Mouse (Mus musculus) forebrain, embryonic 12.5 days (tissue): ENCODE data around the gene 2810021J22Rik. TPM values are rescaled to one million over a fixed set of nuclear protein-coding genes. Genes with fewer than 3 reads are reported as not detected.
"Not testable (repeated sequence)": the region's sequence is repeated elsewhere in the genome, so short reads cannot be mapped to it uniquely, and the experiment has no call there.

ENCODE experiments used
- ATAC-seq: fragments of 200-750 bp; cut with Nextera tagmentation; 2 replicates; pipeline ENCODE4 v1.8.0; 2017; ENCODE audit warnings: moderate TSS enrichment; ENCODE audit not compliant: low FRiP score
- H3K27ac ChIP-seq: fragments of 300-500 bp; sonication (generic); 2 replicates; pipeline ENCODE4 v1.5.1; 2016; ENCODE audit warnings: mild to moderate bottlenecking
- H3K27me3 ChIP-seq: fragments of 300-500 bp; sonication (generic); 2 replicates; pipeline ENCODE4 v1.6.1; 2016; ENCODE audit warnings: mild to moderate bottlenecking
- H3K36me3 ChIP-seq: fragments of 300-500 bp; sonication (generic); replicated peaks from 2 replicates; pipeline ENCODE4 v1.6.1; 2016; ENCODE audit warnings: mild to moderate bottlenecking
- H3K4me1 ChIP-seq: fragments of 300-500 bp; sonication (generic); 2 replicates; pipeline ENCODE4 v1.6.1; 2016
- H3K4me2 ChIP-seq: fragments of 300-500 bp; sonication (generic); 2 replicates; pipeline ENCODE4 v1.6.1; 2016; ENCODE audit warnings: mild to moderate bottlenecking, moderate library complexity
- H3K4me3 ChIP-seq: fragments of 300-500 bp; sonication (generic); replicated peaks from 2 replicates; pipeline ENCODE4 v1.5.1; 2016; ENCODE audit warnings: mild to moderate bottlenecking
- H3K9ac ChIP-seq: fragments of 300-500 bp; sonication (generic); 2 replicates; pipeline ENCODE4 v1.6.1; 2016; ENCODE audit warnings: mild to moderate bottlenecking
- H3K9me3 ChIP-seq: fragments of 300-500 bp; sonication (generic); 2 replicates; pipeline ENCODE4 v1.6.1; 2016
- WGBS: fragments of 180-500 bp; shearing (Covaris S2); methylation state at CpG from one replicate; pipeline ENCODE4 v1.1.7; 2016; 5-methylcytosine and 5-hydroxymethylcytosine counted together
- polyA plus RNA-seq: library from polyadenylated mRNA; unstranded; fragments of >200 nt; fragmentation: Nextera tagmentation; extraction: Ambion mirVana; gene quantifications from 2 replicates; pipeline ENCODE4 v1.2.1, GENCODE M21; 2016

2810021J22Rik gene
- polyA plus RNA-seq: 10.6 and 11.1 TPM in 2 replicates

DNA sequence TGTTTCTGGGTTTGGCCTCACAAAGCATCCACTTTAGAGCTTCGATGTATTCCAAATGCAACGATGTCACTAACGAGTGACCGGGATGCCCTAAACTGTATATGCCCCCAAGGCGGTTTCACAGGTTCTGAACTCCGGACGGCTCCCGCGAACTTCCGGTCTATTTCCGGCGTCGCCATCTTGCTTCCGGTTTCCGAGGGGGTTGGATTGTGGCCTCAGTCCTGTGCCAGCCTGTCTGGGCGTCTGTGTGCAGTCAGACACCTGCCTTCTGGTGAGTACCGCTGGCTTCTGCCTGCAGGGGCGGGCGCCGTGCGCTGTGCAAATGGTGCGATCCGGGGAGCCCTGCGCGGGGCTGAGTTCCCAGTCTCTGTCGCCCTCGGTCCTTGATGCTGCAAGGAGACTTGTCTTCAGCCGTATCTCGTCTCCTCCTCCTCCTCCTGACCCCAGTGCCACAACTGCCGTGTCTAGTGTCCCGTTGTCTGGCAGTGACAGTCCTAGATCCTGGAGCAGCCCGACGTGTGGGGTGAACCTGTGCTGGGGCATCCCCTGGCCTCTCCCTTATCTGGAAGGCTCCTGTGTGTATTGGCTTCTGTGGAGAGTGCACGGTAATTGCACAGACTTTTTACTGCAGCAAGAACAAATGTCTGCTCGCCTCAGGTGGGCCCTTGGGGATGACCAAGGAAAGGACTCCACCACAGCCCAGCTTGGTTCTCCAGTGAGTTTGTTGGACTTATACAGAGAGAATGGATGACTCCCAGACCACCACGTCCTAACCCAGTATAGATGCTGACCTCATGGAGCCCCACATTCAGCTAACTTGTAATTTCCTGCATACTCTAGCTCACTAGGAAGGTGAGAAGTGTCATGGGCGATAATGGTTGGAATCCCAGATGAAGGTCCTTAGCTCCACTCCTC lies at the start of gene 2810021J22Rik:
2810021J22Rik (plus strand) TSS at position 178 of the 915 bp plus-strand sequence.
- Histone ChIP-seq H3K27me3 (no peaks in the 10 kb centered on the region), H3K9me3 (no peaks in the 10 kb centered on the region), H3K27ac (peak within 1 kb of the TSS; percentile 86), H3K4me3 (peak within 1 kb of the TSS; percentile 75), H3K9ac (peak within 1 kb of the TSS; percentile 69), H3K4me1 (peaks cover 13% of the 10 kb centered on the region), H3K36me3 (peaks cover 16% of the 10 kb centered on the region), H3K4me2 (peak within 1 kb of the TSS; percentile 79)
- ATAC-seq: peak; percentile 92
- 4% methylated on average over 37 of the region's 37 CpGs for WGBS

- not testable (repeated sequence) for H3K4me1 ChIP-seq, H3K27ac ChIP-seq, H3K9ac ChIP-seq, H3K27me3 ChIP-seq, H3K9me3 ChIP-seq, H3K4me3 ChIP-seq, H3K4me2 ChIP-seq, H3K36me3 ChIP-seq, ATAC-seq
Observed at GRCm38 (mm10) chr11:58828937-58829336, 38.1 kb upstream of the 2810021J22Rik start, which contains the start of gene Olfr312. TSS of gene Olfr312 (plus strand) at chr11:58829237.

DNA sequence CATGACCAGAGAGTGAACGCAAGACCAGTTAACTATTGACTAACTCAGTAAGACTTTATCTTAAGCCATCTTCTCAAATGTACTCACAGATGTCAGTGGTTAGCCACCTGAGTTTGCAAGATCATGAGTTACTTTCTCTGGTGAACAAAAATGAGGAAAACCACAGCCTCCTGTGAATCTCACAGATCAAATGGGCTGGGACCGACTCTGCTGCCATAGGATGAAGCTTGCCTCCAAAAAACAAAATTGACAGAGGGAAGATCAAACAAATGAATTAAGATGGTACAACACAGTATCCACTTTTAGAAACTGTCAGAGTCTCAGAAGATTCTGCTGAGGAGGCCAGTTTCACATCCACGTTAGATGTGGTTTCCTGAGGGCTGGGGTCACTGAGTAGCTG lies 37.3 kb upstream of the 2810021J22Rik start:
- H3K4me1 ChIP-seq: no peaks in the 10 kb centered on the region
- no peak overlapping the region for H3K4me2 ChIP-seq
- H3K9ac ChIP-seq: no peak overlapping the region
- H3K9me3 ChIP-seq: no peaks in the 10 kb centered on the region
- no peak overlapping the region for H3K27ac ChIP-seq
- H3K4me3 ChIP-seq: no peak overlapping the region
- 89% methylated on average over 3 of the region's 3 CpGs for WGBS
- H3K27me3 ChIP-seq: no peaks in the 10 kb centered on the region
- ATAC-seq: no peak
- no peaks in the 10 kb centered on the region for H3K36me3 ChIP-seq

GRCm38 (mm10) chr11:58832541-58832940 lies 34.5 kb upstream of the 2810021J22Rik start:
- H3K4me2 ChIP-seq, H3K36me3 ChIP-seq, H3K27ac ChIP-seq, ATAC-seq, H3K9ac ChIP-seq, H3K27me3 ChIP-seq, H3K9me3 ChIP-seq, H3K4me1 ChIP-seq, H3K4me3 ChIP-seq: not testable (repeated sequence)
- 78% methylated on average over 3 of the region's 3 CpGs for WGBS

- not testable (repeated sequence) for H3K9ac ChIP-seq, H3K27me3 ChIP-seq, H3K36me3 ChIP-seq, H3K4me1 ChIP-seq, ATAC-seq, H3K4me2 ChIP-seq, H3K4me3 ChIP-seq, H3K27ac ChIP-seq, H3K9me3 ChIP-seq
Observed at GRCm38 (mm10) chr11:58838951-58839350, 28.1 kb upstream of the 2810021J22Rik start, which contains the start of gene Olfr311. TSS of gene Olfr311 (plus strand) at chr11:58839251.

- under 1% methylated on average over 24 of the region's 24 CpGs for WGBS
- Histone ChIP-seq H3K4me3 (peak within 1 kb of the TSS; percentile 82), H3K4me2 (peak within 1 kb of the TSS; percentile 87), H3K9ac (peak within 1 kb of the TSS; percentile 81), H3K9me3 (no peaks in the 10 kb centered on the region), H3K36me3 (peaks cover 24% of the 10 kb centered on the region), H3K4me1 (peaks cover 9% of the 10 kb centered on the region), H3K27ac (peak within 1 kb of the TSS; percentile 74), H3K27me3 (no peaks in the 10 kb centered on the region)
- peak; percentile 100 for ATAC-seq
Observed at GRCm38 (mm10) chr11:58846919-58847461, 20.0 kb upstream of the 2810021J22Rik start, which contains the start of gene Gm12258. TSS of gene Gm12258 (plus strand) at chr11:58847158.

DNA sequence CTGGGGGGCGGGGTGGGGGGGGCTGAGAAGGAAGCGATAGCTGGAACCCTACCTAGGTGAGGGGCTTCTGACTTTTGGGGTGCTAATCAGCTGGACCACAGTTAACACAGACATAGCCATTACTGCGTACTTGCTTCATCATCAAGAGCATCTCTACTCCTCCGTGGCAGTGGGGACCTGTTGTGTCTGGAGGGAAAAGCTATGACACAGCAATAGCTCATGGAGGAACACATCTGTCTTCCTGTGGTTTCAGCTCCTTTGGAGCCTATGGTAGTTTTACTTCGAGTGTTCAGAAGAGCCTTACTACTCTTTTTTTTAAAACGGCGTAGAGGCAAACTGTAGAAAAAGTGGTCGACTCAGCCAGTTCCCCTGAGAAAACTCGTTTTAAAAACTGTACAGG lies 19.4 kb upstream of the 2810021J22Rik start:
- no peaks in the 10 kb centered on the region for H3K9me3 ChIP-seq
- peaks cover 9% of the 10 kb centered on the region for H3K4me1 ChIP-seq
- no peak for ATAC-seq
- H3K27ac ChIP-seq: no peak overlapping the region
- peak overlapping the region; percentile 81 for H3K9ac ChIP-seq
- no peaks in the 10 kb centered on the region for H3K27me3 ChIP-seq
- 51% methylated on average over 9 of the region's 9 CpGs for WGBS
- H3K4me2 ChIP-seq: peak overlapping the region; percentile 87
- H3K4me3 ChIP-seq: peak overlapping the region; percentile 82
- H3K36me3 ChIP-seq: peaks cover 27% of the 10 kb centered on the region

DNA sequence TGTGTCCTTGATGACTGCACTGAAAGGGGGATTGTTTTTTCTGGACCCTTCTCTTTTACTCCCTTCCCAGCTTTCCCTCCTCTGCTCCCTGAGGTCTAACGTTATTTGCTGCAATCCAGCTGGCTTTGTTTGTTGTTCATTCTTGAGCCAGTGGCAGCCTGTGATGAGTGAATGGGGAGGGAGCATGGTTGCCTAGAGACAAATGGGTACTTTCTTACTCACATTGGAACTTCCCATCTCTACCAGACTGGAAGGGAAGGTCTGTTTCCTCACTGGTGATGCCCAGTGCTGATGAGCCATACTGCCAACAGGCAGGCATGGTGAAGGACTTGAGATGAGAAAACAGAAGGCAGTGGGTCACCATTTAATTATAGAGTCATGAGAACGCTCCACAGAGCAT lies 17.3 kb upstream of the 2810021J22Rik start:
- H3K36me3 ChIP-seq: peaks cover 40% of the 10 kb centered on the region
- ATAC-seq: no peak
- 67% methylated on average over 2 of the region's 2 CpGs for WGBS

GRCm38 (mm10) chr11:58860744-58861143 lies 6.3 kb upstream of the 2810021J22Rik start:
- no peak overlapping the region for H3K27ac ChIP-seq
- H3K9ac ChIP-seq: no peak overlapping the region
- H3K4me1 ChIP-seq: no peaks in the 10 kb centered on the region
- WGBS: 93% methylated on average over 8 of the region's 8 CpGs
- peaks cover 10% of the 10 kb centered on the region; the same call in 1 of the 2 replicates for H3K9me3 ChIP-seq
- no peak overlapping the region for H3K4me3 ChIP-seq
- no peaks in the 10 kb centered on the region for H3K27me3 ChIP-seq
- H3K36me3 ChIP-seq: peaks cover 53% of the 10 kb centered on the region
- no peak for ATAC-seq
- no peak overlapping the region for H3K4me2 ChIP-seq

More for the DNA sequence above, 17.3 kb upstream of the 2810021J22Rik start:
- H3K9me3 ChIP-seq: no peaks in the 10 kb centered on the region
- H3K4me1 ChIP-seq: peaks cover 9% of the 10 kb centered on the region
- no peak overlapping the region for H3K9ac ChIP-seq
- H3K27me3 ChIP-seq: no peaks in the 10 kb centered on the region
- H3K4me2 ChIP-seq: no peak overlapping the region
- no peak overlapping the region for H3K27ac ChIP-seq
- no peak overlapping the region for H3K4me3 ChIP-seq

DNA sequence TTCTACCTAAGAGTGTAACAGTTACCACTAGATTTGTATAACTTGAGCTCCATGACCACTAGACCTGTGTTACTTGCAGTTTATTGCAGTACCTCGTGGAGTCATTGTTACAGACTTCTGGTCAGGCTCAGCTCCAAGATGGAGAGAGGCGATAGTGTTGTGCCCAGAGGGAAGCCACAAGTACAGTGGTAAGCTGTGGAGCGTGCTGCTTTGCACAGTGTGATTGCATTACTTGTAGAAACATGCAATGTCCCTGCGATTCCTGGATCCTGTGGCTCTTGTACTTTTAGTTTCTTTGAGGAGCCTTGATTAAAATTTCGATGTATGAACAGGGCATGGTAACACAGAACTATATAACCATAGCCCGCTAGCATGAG lies 926 bp downstream of the 2810021J22Rik start:
- no peak for ATAC-seq
- peak overlapping the region; percentile 69 for H3K9ac ChIP-seq
- WGBS: 87% methylated on average over 6 of the region's 6 CpGs

GRCm38 (mm10) chr11:58870961-58871360 lies 3.9 kb downstream of the 2810021J22Rik start:
- H3K9ac ChIP-seq: no peak overlapping the region
- 90% methylated on average over 4 of the region's 4 CpGs for WGBS
- no peak overlapping the region for H3K4me2 ChIP-seq
- H3K4me3 ChIP-seq: no peak overlapping the region
- H3K36me3 ChIP-seq: peaks cover 18% of the 10 kb centered on the region
- H3K27me3 ChIP-seq: no peaks in the 10 kb centered on the region
- H3K27ac ChIP-seq: no peak overlapping the region
- ATAC-seq: no peak
- H3K9me3 ChIP-seq: no peaks in the 10 kb centered on the region
- H3K4me1 ChIP-seq: peaks cover 13% of the 10 kb centered on the region

More for the DNA sequence above, 926 bp downstream of the 2810021J22Rik start:
- Histone ChIP-seq H3K4me1 (peaks cover 13% of the 10 kb centered on the region), H3K9me3 (no peaks in the 10 kb centered on the region), H3K4me2 (peak overlapping the region; percentile 79), H3K36me3 (peaks cover 16% of the 10 kb centered on the region), H3K4me3 (peak overlapping the region; percentile 75), H3K27me3 (no peaks in the 10 kb centered on the region), H3K27ac (peak overlapping the region; percentile 86; the same call in 1 of the 2 replicates)

DNA sequence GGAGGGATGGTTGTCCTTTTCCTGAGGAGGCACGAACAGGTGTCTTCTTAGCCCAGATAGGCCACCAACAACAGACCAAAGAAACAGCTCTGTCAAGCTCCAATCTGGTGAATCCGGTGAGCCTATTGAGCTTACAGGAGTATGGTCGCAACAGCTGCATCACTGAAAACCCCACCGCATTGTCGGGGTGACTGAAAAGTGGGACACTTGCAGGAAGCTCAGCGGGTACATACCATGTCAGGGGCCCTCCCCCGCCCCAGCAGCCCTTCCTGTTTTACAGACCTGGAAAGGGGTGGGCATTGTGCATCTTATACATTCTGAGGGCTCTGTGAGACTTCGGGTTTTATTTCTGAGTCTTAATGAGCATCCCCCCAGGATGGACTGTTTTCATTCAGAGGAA lies 16.7 kb downstream of the 2810021J22Rik start:
- H3K27ac ChIP-seq: no peak overlapping the region
- no peaks in the 10 kb centered on the region for H3K9me3 ChIP-seq
- no peak overlapping the region for H3K9ac ChIP-seq
- no peak for ATAC-seq
- no peaks in the 10 kb centered on the region for H3K4me1 ChIP-seq
- H3K4me2 ChIP-seq: no peak overlapping the region
- H3K4me3 ChIP-seq: no peak overlapping the region
- no peaks in the 10 kb centered on the region for H3K27me3 ChIP-seq
- peaks cover 42% of the 10 kb centered on the region for H3K36me3 ChIP-seq
- WGBS: 87% methylated on average over 8 of the region's 8 CpGs
